Mouse (Mus musculus) liver, embryonic 14.5 days (tissue): ENCODE measurements around the gene Acvr2b.

Experiments used
- CTCF ChIP-seq: IDR thresholded peaks from 2 replicates; pipeline ENCODE4 v1.5.1; 2016; ENCODE audit warnings: antibody characterized with exemption, low read depth, control low read depth
- EP300 ChIP-seq: IDR thresholded peaks from 2 replicates; pipeline ENCODE4 v1.6.1; 2016; ENCODE audit warnings: antibody characterized with exemption, low read depth

DNA sequence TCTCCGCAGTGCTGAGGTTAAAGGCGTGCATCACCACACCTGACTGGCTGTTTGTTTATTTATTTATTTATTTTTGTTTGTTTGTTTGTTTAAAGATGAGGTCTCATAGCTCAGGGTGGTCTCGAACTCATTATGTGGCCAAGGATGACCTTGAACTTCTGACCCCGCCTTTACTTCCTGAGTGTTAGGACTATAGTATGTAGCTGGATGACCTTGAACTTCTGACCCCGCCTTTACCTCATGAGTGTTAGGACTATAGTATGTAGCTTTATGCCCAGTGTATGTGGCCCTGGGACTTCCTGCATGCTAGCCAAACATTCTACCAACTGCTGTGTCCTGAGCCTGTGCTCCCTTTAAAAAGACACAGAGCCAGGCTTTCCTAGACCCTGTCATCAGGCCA is 40.5 kb upstream of the Acvr2b start:
- TF ChIP-seq CTCF (no peak), EP300 (no peak)
